Mouse (Mus musculus): ENCODE data around the gene Egfem1. TPM values are rescaled to one million over a fixed set of nuclear protein-coding genes. Genes with fewer than 3 reads are reported as not detected.

Gene Egfem1
- total RNA-seq, 2 experiments from 2014 or later, result not detected

DNA sequence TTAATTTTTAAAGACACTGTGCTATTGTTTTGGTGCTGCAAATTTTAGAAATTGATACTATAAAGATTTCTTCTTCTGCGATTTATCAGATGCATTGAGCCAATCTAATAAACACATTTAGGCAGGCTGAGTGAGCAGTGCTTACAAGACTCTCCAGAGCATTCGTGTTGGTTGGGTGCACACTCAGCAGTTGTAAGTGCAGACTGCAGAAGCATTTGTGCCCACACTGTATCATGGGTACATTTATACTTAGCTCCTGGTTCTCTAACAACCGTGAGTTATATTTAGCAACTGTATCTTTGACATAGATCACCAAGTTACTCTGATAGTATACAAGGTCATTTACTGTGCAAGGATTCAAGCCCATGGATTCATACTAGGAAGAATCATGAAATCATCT is 264.0 kb downstream of the Egfem1 start:
- DNase-seq, result no peak

DNA sequence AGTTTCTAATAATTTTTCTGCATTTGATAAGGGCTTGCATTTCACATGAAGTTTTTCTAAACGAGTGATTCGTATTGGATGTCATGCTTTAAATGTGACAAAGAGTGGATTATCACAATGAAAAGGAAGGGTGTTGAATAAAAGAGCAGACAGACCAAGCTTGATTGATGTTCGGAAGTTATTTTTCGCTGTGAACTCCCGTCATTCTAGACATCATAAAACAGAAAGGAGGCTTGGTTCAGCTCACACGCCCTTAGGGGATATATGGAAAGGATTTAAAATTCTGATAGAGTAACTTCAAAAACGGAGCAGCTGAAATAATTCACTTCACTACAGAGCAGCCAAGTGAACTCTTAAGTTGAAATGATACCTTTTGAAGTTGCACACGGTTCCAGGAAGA is 285.1 kb downstream of the Egfem1 start:
- DNase-seq, result no peak

- no peak for DNase-seq
Measured at GRCm38 (mm10) chr3:29370519-29370918, 288.7 kb downstream of the Egfem1 start.

DNA sequence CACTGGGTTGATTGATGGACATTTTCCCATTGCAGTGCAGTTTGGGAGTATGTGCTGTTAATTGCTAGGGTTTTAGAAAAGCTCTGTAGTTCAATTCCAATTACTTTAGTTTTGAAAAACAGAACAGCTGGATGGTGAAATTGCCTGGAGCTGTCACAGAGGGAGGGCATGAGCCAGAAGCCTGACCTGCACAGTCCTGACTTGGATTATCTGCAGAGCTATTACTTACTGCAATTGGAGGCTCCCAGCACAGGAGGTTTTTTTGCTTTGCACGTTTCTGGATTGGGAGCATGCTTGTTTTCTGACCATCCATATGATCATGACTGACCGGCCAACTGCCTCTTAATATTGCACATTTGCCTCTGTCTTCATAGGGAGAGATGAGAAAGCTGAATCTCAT is 299.4 kb downstream of the Egfem1 start:
- no peak for DNase-seq

DNA sequence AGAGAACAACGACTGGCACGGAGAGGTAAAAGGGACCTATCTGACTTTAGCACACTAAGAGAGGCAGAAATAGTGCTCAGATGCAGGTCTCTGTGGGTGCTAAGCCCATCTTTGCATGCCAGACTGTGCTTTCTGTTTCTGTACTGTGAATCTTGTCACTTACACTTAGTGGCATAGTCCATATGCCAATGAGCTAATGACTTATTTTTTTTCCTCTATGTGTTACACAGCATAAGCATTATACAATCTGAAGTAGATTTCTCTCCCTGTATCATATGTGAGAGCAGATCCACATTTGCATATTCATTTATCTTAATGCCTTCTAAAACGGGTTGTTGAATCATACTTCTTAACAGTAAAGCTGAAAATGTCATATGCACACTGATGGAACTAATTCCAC is 317.2 kb downstream of the Egfem1 start:
- DNase-seq, result no peak

GRCm38 (mm10) chr3:29421634-29422033 is 339.8 kb downstream of the Egfem1 start:
- no peak for DNase-seq

- no peak for DNase-seq
Measured at GRCm38 (mm10) chr3:29432109-29433091, 350.6 kb downstream of the Egfem1 start.

GRCm38 (mm10) chr3:29443024-29443423 is 361.2 kb downstream of the Egfem1 start:
- no peak for DNase-seq

GRCm38 (mm10) chr3:29444661-29445060 is 362.8 kb downstream of the Egfem1 start:
- peak; percentile 32 to 43 for DNase-seq

GRCm38 (mm10) chr3:29446081-29446480 is 364.3 kb downstream of the Egfem1 start:
- peak; percentile 1 to 3 for DNase-seq

DNA sequence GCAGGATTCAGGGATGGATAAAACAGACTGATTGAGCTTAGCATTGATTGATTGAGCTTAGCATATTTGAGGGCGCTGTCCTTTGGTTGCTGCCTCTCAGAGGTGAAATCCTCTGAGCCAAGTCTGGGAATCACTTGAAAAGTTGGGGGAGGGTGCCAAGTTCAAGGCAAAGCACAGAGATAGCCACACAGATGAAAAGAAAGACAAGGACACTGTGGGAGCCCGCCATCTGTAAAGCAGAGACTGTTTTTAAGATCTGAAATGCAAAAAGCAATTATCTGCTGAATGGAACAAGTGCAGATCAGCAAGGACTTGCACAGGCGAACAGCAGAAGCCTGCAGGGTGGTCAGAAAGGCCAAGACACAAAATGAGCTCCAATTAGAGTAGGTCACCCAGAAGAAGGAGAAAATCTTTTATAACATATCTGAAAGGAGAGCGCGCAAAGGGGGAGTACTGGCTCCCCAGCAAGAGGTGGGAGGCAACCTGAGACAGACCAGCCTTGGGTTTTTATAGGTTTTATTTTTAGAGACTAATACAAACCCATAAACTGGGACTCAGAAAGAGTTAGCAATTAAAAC is 367.1 kb downstream of the Egfem1 start:
- no peak for DNase-seq

DNA sequence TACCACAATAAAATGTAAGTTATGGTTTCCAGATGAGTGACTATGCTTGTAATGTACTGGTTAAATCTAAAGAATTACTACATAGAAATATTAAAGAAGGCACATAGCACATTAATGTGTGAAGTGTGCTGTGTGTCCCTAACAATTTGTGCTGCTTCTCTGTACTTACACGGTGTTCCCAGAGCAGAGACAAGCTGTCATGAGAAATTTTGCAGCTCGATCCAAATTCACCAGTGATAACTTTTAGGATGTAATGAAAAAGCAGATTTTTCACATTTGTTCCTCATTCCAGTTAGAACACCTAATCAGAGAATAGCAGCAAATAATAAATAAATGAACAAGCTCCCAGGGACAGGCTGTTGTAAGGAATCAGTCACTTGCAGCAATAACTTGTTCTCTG is 416.4 kb downstream of the Egfem1 start:
- DNase-seq, result no peak

GRCm38 (mm10) chr3:29499188-29499587 is 417.4 kb downstream of the Egfem1 start:
- DNase-seq, result no peak

DNA sequence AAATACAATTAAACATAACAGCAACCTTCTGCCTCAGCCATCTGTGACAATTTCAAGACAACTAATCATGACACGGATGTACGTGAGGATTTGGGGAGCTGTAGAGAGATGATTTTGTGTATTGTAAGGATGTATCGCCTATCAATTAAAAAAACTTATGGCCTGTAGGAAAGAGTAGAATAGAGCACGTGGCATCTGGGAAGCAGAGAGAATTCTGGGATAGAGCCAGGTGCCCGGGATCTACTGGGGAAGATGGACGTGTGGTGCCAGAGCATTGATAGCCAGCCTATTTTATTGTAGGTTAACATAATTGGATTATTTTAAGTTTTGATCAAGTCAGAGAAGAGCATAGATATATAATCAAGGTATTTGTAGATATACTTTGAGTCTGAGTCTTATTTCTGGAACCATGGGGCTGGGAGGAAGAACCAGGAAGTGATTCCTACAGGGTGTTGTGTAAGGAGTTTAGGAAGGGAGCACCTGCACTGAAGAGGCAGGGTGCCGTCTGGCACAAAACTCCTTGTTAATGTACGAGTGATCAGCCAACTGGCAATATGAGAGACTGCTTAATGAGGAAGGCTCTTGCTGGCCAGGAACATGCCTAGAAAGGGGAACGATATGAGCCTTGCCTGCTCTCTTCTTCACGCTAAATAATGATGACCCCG is 443.6 kb downstream of the Egfem1 start:
- no peak for DNase-seq

DNA sequence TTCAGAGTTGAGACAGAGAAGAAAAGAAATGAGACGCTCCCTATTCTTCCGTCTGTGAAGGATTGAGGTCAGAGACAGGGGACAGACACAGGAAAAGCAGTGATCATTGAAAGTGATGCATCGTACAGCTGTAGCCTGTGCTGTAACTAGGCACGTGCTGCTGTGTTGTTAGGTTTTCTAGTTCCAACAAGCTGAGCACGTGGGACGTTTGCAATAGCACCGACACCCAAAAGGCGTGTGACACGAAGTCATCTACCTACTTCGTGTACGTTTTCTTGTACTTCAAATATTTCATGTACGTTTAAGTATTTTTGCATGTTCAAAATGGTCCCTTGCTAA is 444.1 kb downstream of the Egfem1 start:
- DNase-seq, result no peak

- peak in 1 of 2 experiments; percentile 6 for DNase-seq
Measured at GRCm38 (mm10) chr3:29539211-29539610, 457.4 kb downstream of the Egfem1 start.

- no peak for DNase-seq
Measured at GRCm38 (mm10) chr3:29539902-29540301, 458.1 kb downstream of the Egfem1 start.

DNA sequence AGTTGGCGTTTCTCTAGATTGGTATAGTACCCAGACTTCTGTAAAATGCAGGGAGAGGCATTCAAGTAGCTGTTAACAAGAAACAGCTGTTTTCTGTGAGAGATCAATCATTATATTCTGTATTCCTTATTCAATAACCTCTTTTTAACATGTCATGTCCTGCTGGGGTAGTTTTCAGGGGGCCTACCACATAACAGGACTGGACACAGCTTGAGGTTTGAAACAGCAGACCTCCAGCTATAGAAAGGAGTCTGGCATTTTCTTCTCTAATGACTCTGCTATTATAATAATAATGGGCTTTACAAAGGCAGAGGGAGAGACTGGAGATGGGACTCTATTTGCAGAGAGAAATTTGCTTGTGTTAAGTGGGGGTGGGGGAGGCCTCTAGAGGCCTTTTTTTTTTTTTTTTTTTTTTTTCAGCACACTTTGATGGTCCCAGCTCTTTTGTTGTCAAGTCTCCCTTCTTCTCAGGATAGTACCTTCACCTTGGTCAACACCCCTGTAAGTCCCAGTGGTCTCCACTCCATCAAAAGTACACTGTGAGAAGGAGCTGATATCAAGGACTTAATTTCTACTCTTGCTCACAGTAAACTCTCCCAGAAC is 459.8 kb downstream of the Egfem1 start:
- no peak for DNase-seq

GRCm38 (mm10) chr3:29544056-29544455 is 462.2 kb downstream of the Egfem1 start:
- no peak for DNase-seq

GRCm38 (mm10) chr3:29563171-29563570 is 481.3 kb downstream of the Egfem1 start:
- DNase-seq, result no peak

GRCm38 (mm10) chr3:29578055-29578860 is 496.4 kb downstream of the Egfem1 start:
- no peak for DNase-seq

- DNase-seq, result no peak
Measured at GRCm38 (mm10) chr3:29582749-29583148, 500.9 kb downstream of the Egfem1 start.

All from heart, adult 18-20 months (tissue).